Comparison of ENCODE assay signal across 46 mouse cellular contexts in the genomic region with DNA sequence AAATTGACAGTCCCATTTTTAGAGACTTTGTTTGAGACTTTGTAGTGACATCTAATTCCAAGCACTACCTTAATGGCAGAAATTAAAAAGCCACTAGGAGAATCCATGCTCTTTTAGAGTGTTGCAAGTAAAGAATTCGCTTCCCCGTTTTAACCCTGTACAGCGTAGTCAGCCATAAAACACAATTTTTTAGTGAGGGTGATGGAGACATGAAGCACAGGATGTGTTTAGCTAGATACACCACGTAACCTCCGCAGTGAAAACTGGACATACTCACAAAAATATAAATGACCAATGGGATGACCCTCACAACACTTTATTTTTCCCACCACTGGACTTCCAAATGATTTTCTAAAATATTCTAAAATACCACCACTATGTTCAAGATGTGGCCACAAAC. TPM values are rescaled to one million over a fixed set of nuclear protein-coding genes. Genes with fewer than 3 reads are reported as not detected.
"Had no signal": no experiment of that assay in that cellular context is flagged by ENCODE, and none has a peak within 500 bp of the region (broad histone marks: within the 10 kb centered on the region; RNA-seq: fewer than 3 reads in every experiment).

No protein-coding gene starts in this region.

- H3K9me3 ChIP-seq: heart, embryonic 12.5 days; heart, embryonic 13.5 days; heart, embryonic 15.5 days; hindbrain, embryonic 10.5 days; hindbrain, embryonic 12.5 days; hindbrain, embryonic 13.5 days; hindbrain, embryonic 15.5 days; intestine, embryonic 15.5 days; kidney, embryonic 15.5 days had no signal

- H3K4me2 ChIP-seq: heart, embryonic 11.5 days; heart, embryonic 12.5 days; heart, embryonic 13.5 days; heart, embryonic 15.5 days; hindbrain, embryonic 12.5 days; hindbrain, embryonic 13.5 days; hindbrain, embryonic 14.5 days; hindbrain, embryonic 15.5 days; intestine, embryonic 15.5 days; kidney, embryonic 15.5 days had no signal

- H3K36me3 ChIP-seq: heart, embryonic 12.5 days; heart, embryonic 13.5 days; heart, embryonic 15.5 days; hindbrain, embryonic 10.5 days; hindbrain, embryonic 12.5 days; hindbrain, embryonic 13.5 days; hindbrain, embryonic 15.5 days; intestine, embryonic 15.5 days; kidney, embryonic 15.5 days had no signal

- H3K27ac ChIP-seq: heart, embryonic 13.5 days; heart, embryonic 15.5 days; hindbrain, embryonic 10.5 days; hindbrain, embryonic 12.5 days; hindbrain, embryonic 13.5 days; hindbrain, embryonic 14.5 days; hindbrain, embryonic 15.5 days; hindbrain, postnatal 0 days; intestine, embryonic 15.5 days; kidney, embryonic 15.5 days; kidney, postnatal 0 days; layer of hippocampus, adult 2 months had no signal

- DNase-seq: heart, postnatal 10 days; heart, postnatal 14 days; heart, postnatal 36 days; heart, postnatal 4 days; kidney, adult 11 months; kidney, adult 18-20 months; kidney, adult 2 months; kidney, adult 8-10 months; kidney, adult 9 months; kidney, postnatal 10 days; kidney, postnatal 14 days; kidney, postnatal 25 days; kidney, postnatal 36 days; kidney, postnatal 4 days; layer of hippocampus, adult 9-11 months; layer of hippocampus, postnatal 36 days had no signal

- H3K4me3 ChIP-seq: heart, embryonic 12.5 days; heart, embryonic 13.5 days; heart, embryonic 15.5 days; hindbrain, embryonic 10.5 days; hindbrain, embryonic 12.5 days; hindbrain, embryonic 13.5 days; hindbrain, embryonic 15.5 days; intestine, embryonic 15.5 days; kidney, embryonic 15.5 days; layer of hippocampus, adult 2 months had no signal

- H3K27me3 ChIP-seq: heart, embryonic 12.5 days; heart, embryonic 13.5 days; heart, embryonic 15.5 days; hindbrain, embryonic 12.5 days; hindbrain, embryonic 13.5 days; hindbrain, embryonic 15.5 days; intestine, embryonic 15.5 days; kidney, embryonic 15.5 days had no signal

- H3K4me1 ChIP-seq: heart, embryonic 12.5 days; heart, embryonic 13.5 days; heart, embryonic 15.5 days; hindbrain, embryonic 10.5 days; hindbrain, embryonic 12.5 days; hindbrain, embryonic 13.5 days; hindbrain, embryonic 15.5 days; intestine, embryonic 15.5 days; kidney, embryonic 15.5 days had no signal

- H3K9ac ChIP-seq: heart, embryonic 12.5 days; heart, embryonic 13.5 days; heart, embryonic 15.5 days; hindbrain, embryonic 12.5 days; hindbrain, embryonic 13.5 days; hindbrain, embryonic 14.5 days; hindbrain, embryonic 15.5 days; intestine, embryonic 15.5 days; kidney, embryonic 15.5 days had no signal

RNA-seq across cellular contexts. Expression of a gene that starts 1.6 kb away (rescaled TPM):
- total RNA-seq: heart, postnatal 10 days; heart, postnatal 14 days; heart, postnatal 25 days; hindbrain, postnatal 0 days; layer of hippocampus, adult 18-20 months; layer of hippocampus, adult 2 months; layer of hippocampus, adult 8-10 months; layer of hippocampus, postnatal 10 days; layer of hippocampus, postnatal 14 days; layer of hippocampus, postnatal 25 days; layer of hippocampus, postnatal 36 days; left cerebral cortex, adult 18-20 months; left cerebral cortex, adult 8-10 months had no signal
- polyA plus RNA-seq: heart, embryonic 11.5 days; heart, embryonic 12.5 days; heart, embryonic 13.5 days; heart, embryonic 14.5 days; heart, embryonic 15.5 days; heart, postnatal 0 days; hindbrain, embryonic 11.5 days; hindbrain, embryonic 12.5 days; hindbrain, embryonic 13.5 days; hindbrain, embryonic 14.5 days; hindbrain, embryonic 16.5 days; hindbrain, postnatal 0 days; intestine, embryonic 14.5 days; intestine, embryonic 15.5 days; intestine, embryonic 16.5 days; intestine, postnatal 0 days; kidney, embryonic 14.5 days had no signal
